Mouse (Mus musculus) E14TG2a.4 (cell line): ENCODE measurements around the gene Pbx2.

Source experiments
- H3K27me3 ChIP-seq: 2 replicates; pipeline ENCODE4 v1.6.1; 2014; ENCODE audit warnings: low read length, control low read depth; ENCODE audit not compliant: insufficient read depth
- H3K36me3 ChIP-seq: 2 replicates; pipeline ENCODE4 v1.6.1; 2014; ENCODE audit warnings: low read length, control low read depth; ENCODE audit not compliant: insufficient read depth
- H3K4me1 ChIP-seq: replicated peaks from 2 replicates; pipeline ENCODE4 v1.6.1; 2014; ENCODE audit warnings: low read depth, low read length, control low read depth
- H3K4me3 ChIP-seq: replicated peaks from 2 replicates; pipeline ENCODE4 v1.5.1; 2014; ENCODE audit warnings: mild to moderate bottlenecking, low read length
- H3K9me3 ChIP-seq: 2 replicates; pipeline ENCODE4 v1.6.1; 2014; ENCODE audit warnings: low read length, control low read depth
- CTCF ChIP-seq: conservative IDR thresholded peaks from 2 replicates; pipeline ENCODE4 v1.5.1; 2014; ENCODE audit warnings: low read length
- NANOG ChIP-seq: IDR thresholded peaks from 2 replicates; pipeline ENCODE4 v1.6.1; 2014; ENCODE audit warnings: borderline replicate concordance, low read length, mixed read lengths
- POU5F1 ChIP-seq: IDR thresholded peaks from 2 replicates; pipeline ENCODE4 v1.6.1; 2014; ENCODE audit warnings: low read length, borderline replicate concordance

Pbx2 gene

GRCm38 (mm10) chr17:34632261-34632691 is 41.2 kb downstream of the Pbx2 start:
- no peak for TF ChIP-seq POU5F1
- TF ChIP-seq NANOG = no peak
- TF ChIP-seq CTCF = no peak

GRCm38 (mm10) chr17:34635671-34636070 is 44.6 kb downstream of the Pbx2 start:
- H3K9me3 ChIP-seq = no peaks in the 10 kb centered on the region
- no peak overlapping the region for H3K4me3 ChIP-seq
- H3K36me3 ChIP-seq = no peaks in the 10 kb centered on the region
- peaks cover 26% of the 10 kb centered on the region for H3K4me1 ChIP-seq
- peaks cover 17% of the 10 kb centered on the region for H3K27me3 ChIP-seq
- TF ChIP-seq POU5F1 = no peak
- no peak for TF ChIP-seq NANOG
- TF ChIP-seq CTCF = no peak

More at GRCm38 (mm10) chr17:34632261-34632691, 41.2 kb downstream of the Pbx2 start:
- H3K4me3 ChIP-seq = peak overlapping the region; percentile 80
- H3K36me3 ChIP-seq = no peaks in the 10 kb centered on the region
- H3K4me1 ChIP-seq = peaks cover 56% of the 10 kb centered on the region
- no peaks in the 10 kb centered on the region for H3K9me3 ChIP-seq
- H3K27me3 ChIP-seq = peaks cover 44% of the 10 kb centered on the region

GRCm38 (mm10) chr17:34637459-34637858 is 46.4 kb downstream of the Pbx2 start:
- TF ChIP-seq NANOG (no peak), CTCF (no peak), POU5F1 (no peak)
- no peaks in the 10 kb centered on the region for H3K36me3 ChIP-seq
- H3K4me3 ChIP-seq = no peak overlapping the region
- H3K27me3 ChIP-seq = peaks cover 6% of the 10 kb centered on the region; the same call in 1 of the 2 replicates
- H3K4me1 ChIP-seq = peaks cover 21% of the 10 kb centered on the region
- no peaks in the 10 kb centered on the region for H3K9me3 ChIP-seq

- H3K4me3 ChIP-seq = no peak overlapping the region
Measured at GRCm38 (mm10) chr17:34639461-34640255, 48.6 kb downstream of the Pbx2 start.

GRCm38 (mm10) chr17:34640778-34641601 is 49.9 kb downstream of the Pbx2 start:
- TF ChIP-seq NANOG (no peak), CTCF (no peak)
- H3K36me3 ChIP-seq = peaks cover 4% of the 10 kb centered on the region; the same call in 1 of the 2 replicates
- H3K4me3 ChIP-seq = 0 out of 2 replicates have a peak overlapping the region, but pooled peaks have one; percentile 4
- H3K4me1 ChIP-seq = peaks cover 29% of the 10 kb centered on the region
- H3K9me3 ChIP-seq = no peaks in the 10 kb centered on the region
- H3K27me3 ChIP-seq = peaks cover 6% of the 10 kb centered on the region; the same call in 1 of the 2 replicates

More at GRCm38 (mm10) chr17:34639461-34640255, 48.6 kb downstream of the Pbx2 start:
- Histone ChIP-seq H3K36me3 (no peaks in the 10 kb centered on the region), H3K4me1 (peaks cover 16% of the 10 kb centered on the region), H3K9me3 (no peaks in the 10 kb centered on the region), H3K27me3 (peaks cover 6% of the 10 kb centered on the region; the same call in 1 of the 2 replicates)
- TF ChIP-seq CTCF = no peak
- no peak for TF ChIP-seq NANOG

GRCm38 (mm10) chr17:34641945-34642344 is 50.9 kb downstream of the Pbx2 start:
- H3K36me3 ChIP-seq = peaks cover 4% of the 10 kb centered on the region; the same call in 1 of the 2 replicates
- H3K9me3 ChIP-seq = no peaks in the 10 kb centered on the region
- H3K4me1 ChIP-seq = peaks cover 37% of the 10 kb centered on the region
- TF ChIP-seq CTCF = no peak
- no peak for TF ChIP-seq NANOG
- TF ChIP-seq POU5F1 = no peak
- no peak overlapping the region for H3K4me3 ChIP-seq
- peaks cover 6% of the 10 kb centered on the region; the same call in 1 of the 2 replicates for H3K27me3 ChIP-seq

GRCm38 (mm10) chr17:34643379-34643778 is 52.3 kb downstream of the Pbx2 start:
- Histone ChIP-seq H3K27me3 (no peaks in the 10 kb centered on the region), H3K4me3 (no peak overlapping the region), H3K4me1 (peaks cover 46% of the 10 kb centered on the region), H3K36me3 (peaks cover 8% of the 10 kb centered on the region), H3K9me3 (no peaks in the 10 kb centered on the region)
- TF ChIP-seq POU5F1 = no peak
- no peak for TF ChIP-seq NANOG
- no peak for TF ChIP-seq CTCF

- Histone ChIP-seq H3K9me3 (no peaks in the 10 kb centered on the region), H3K4me1 (peaks cover 51% of the 10 kb centered on the region), H3K27me3 (no peaks in the 10 kb centered on the region), H3K4me3 (no peak overlapping the region), H3K36me3 (peaks cover 14% of the 10 kb centered on the region)
- TF ChIP-seq POU5F1 (no peak), CTCF (no peak), NANOG (no peak)
Measured at GRCm38 (mm10) chr17:34643944-34644343, 52.9 kb downstream of the Pbx2 start.
